Mouse (Mus musculus) forebrain, embryonic 16.5 days (tissue): ENCODE results near the gene Spag17. TPM values are rescaled to one million over a fixed set of nuclear protein-coding genes. Genes with fewer than 3 reads are reported as not detected.

Experiments used
- ATAC-seq: fragments of 200-750 bp; cut with Nextera tagmentation; 2 replicates; pipeline ENCODE4 v1.8.0; 2017; ENCODE audit warnings: mild to moderate bottlenecking, moderate library complexity
- H3K27ac ChIP-seq: fragments of 300-500 bp; sonication (generic); 2 replicates; pipeline ENCODE4 v1.5.1; 2014; ENCODE audit warnings: low read length, control low read depth
- H3K27me3 ChIP-seq: fragments of 300-500 bp; sonication (generic); replicated peaks from 2 replicates; pipeline ENCODE4 v1.6.1; 2014; ENCODE audit warnings: low read length; ENCODE audit not compliant: control insufficient read depth, insufficient read depth
- H3K36me3 ChIP-seq: fragments of 300-500 bp; sonication (generic); 2 replicates; pipeline ENCODE4 v1.6.1; 2014; ENCODE audit not compliant: control insufficient read depth, insufficient read depth
- H3K4me1 ChIP-seq: fragments of 300-500 bp; sonication (generic); replicated peaks from 2 replicates; pipeline ENCODE4 v1.6.1; 2014; ENCODE audit warnings: low read length; ENCODE audit not compliant: control insufficient read depth, insufficient read depth
- H3K4me2 ChIP-seq: fragments of 300-500 bp; sonication (generic); 2 replicates; pipeline ENCODE4 v1.6.1; 2014; ENCODE audit warnings: mild to moderate bottlenecking, low read length, control low read depth
- H3K4me3 ChIP-seq: fragments of 300-500 bp; sonication (generic); replicated peaks from 2 replicates; pipeline ENCODE4 v1.5.1; 2014; ENCODE audit warnings: mild to moderate bottlenecking, low read length, control low read depth
- H3K9ac ChIP-seq: fragments of 300-500 bp; sonication (generic); replicated peaks from 2 replicates; pipeline ENCODE4 v1.6.1; 2014; ENCODE audit warnings: low read depth, low read length, control low read depth
- H3K9me3 ChIP-seq: fragments of 300-500 bp; sonication (generic); 2 replicates; pipeline ENCODE4 v1.6.1; 2016; ENCODE audit warnings: low read length; ENCODE audit not compliant: control insufficient read depth
- WGBS: fragments of 180-500 bp; shearing (Covaris S2); extraction: QIAGEN DNeasy Blood & Tissue Kit; methylation state at CpG from one replicate; pipeline ENCODE4 v1.1.7; 2014; 5-methylcytosine and 5-hydroxymethylcytosine counted together
- polyA plus RNA-seq: library from polyadenylated mRNA; unstranded; fragments of >200 nt; fragmentation: Nextera tagmentation; extraction: Ambion mirVana; gene quantifications from 2 replicates; pipeline ENCODE4 v1.2.1, GENCODE M21; 2015

Spag17 gene
- polyA plus RNA-seq, 1 experiment from 2014 or later, result 0.22 TPM

DNA sequence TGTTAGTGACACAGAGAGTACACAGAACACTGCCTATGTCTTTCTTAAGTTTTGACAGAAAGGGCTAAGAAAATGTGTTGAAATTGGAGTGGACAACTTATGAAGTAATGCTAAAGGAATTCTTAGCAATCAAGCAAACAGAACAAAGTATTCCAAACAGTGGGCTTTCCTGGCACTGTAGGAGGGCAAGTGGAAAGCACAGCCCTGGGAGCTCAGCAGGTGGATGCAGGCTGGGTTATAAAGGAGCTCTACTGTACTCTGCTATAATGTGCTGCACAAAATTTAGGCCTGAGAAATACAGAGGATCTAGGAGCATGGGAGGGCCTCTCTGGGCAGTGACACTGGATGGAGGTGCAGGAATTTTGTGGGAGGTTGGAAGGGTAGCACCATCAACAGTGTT is 71.3 kb downstream of the Spag17 start:
- H3K36me3 ChIP-seq, result no peaks in the 10 kb centered on the region
- no peak for ATAC-seq
- no peak overlapping the region for H3K4me3 ChIP-seq
- no peak overlapping the region for H3K27ac ChIP-seq
- H3K4me2 ChIP-seq, result no peak overlapping the region
- H3K9ac ChIP-seq, result no peak overlapping the region
- no peaks in the 10 kb centered on the region for H3K9me3 ChIP-seq
- H3K27me3 ChIP-seq, result no peaks in the 10 kb centered on the region
- H3K4me1 ChIP-seq, result no peaks in the 10 kb centered on the region

DNA sequence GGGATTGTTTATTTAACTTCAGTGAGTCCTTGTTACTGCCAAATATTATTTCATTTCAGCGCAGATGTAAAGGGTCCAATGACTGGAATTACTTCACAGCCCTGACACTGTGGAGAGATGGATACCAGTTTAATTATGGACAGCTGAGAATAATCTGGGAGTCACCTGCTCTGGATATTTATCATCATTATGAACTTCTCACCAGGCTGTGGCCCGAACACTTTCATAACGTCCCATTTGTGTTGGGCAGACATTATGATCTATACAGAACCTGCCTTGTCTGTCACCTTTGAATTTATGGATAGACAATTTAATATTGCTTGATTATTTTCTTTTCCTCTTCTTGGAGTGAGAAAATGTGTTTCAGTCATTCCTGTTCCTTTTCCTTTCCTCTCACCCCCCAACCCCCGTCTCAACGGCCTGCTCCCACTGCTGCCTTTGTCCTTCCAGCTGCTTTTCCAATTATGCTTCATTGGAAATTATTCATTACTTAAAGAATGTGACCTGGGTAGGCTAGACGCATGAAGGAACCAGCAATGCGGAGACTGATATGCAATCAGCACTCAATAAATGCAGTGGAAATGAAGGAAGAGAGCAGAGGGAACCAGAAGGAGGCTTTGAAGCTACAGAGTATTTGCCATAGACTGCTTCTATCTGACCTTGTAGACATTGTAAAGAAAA is 74.7 kb downstream of the Spag17 start:
- H3K36me3 ChIP-seq, result no peaks in the 10 kb centered on the region
- no peak for ATAC-seq
- H3K27ac ChIP-seq, result no peak overlapping the region
- H3K4me1 ChIP-seq, result no peaks in the 10 kb centered on the region
- 57% methylated on average over 7 of the region's 7 CpGs for WGBS
- no peak overlapping the region for H3K4me2 ChIP-seq
- no peaks in the 10 kb centered on the region for H3K27me3 ChIP-seq
- H3K9me3 ChIP-seq, result no peaks in the 10 kb centered on the region
- no peak overlapping the region for H3K9ac ChIP-seq
- H3K4me3 ChIP-seq, result no peak overlapping the region

- Histone ChIP-seq H3K4me3 (no peak overlapping the region), H3K4me2 (no peak overlapping the region), H3K9me3 (no peaks in the 10 kb centered on the region), H3K9ac (no peak overlapping the region), H3K4me1 (no peaks in the 10 kb centered on the region), H3K27me3 (no peaks in the 10 kb centered on the region), H3K36me3 (no peaks in the 10 kb centered on the region), H3K27ac (no peak overlapping the region)
- WGBS, result 73% methylated on average over 6 of the region's 6 CpGs
- ATAC-seq, result no peak
These were observed 79.1 kb downstream of the Spag17 start for GRCm38 (mm10) chr3:99964345-99964744.

GRCm38 (mm10) chr3:99965863-99966262 is 80.7 kb downstream of the Spag17 start:
- ATAC-seq, result no peak
- no peaks in the 10 kb centered on the region for H3K36me3 ChIP-seq
- no peak overlapping the region for H3K27ac ChIP-seq
- H3K27me3 ChIP-seq, result no peaks in the 10 kb centered on the region
- H3K9me3 ChIP-seq, result no peaks in the 10 kb centered on the region
- H3K4me2 ChIP-seq, result no peak overlapping the region
- no peaks in the 10 kb centered on the region for H3K4me1 ChIP-seq
- no peak overlapping the region for H3K9ac ChIP-seq
- 71% methylated on average over 4 of the region's 4 CpGs for WGBS
- H3K4me3 ChIP-seq, result no peak overlapping the region

- no peaks in the 10 kb centered on the region for H3K4me1 ChIP-seq
- H3K4me2 ChIP-seq, result no peak overlapping the region
- WGBS, result 54% methylated on average over 2 of the region's 2 CpGs
- H3K4me3 ChIP-seq, result no peak overlapping the region
- no peak overlapping the region for H3K9ac ChIP-seq
- H3K9me3 ChIP-seq, result no peaks in the 10 kb centered on the region
- H3K27ac ChIP-seq, result no peak overlapping the region
- H3K27me3 ChIP-seq, result no peaks in the 10 kb centered on the region
- H3K36me3 ChIP-seq, result no peaks in the 10 kb centered on the region
- ATAC-seq, result no peak
These were observed 81.1 kb downstream of the Spag17 start for GRCm38 (mm10) chr3:99966285-99966684.

DNA sequence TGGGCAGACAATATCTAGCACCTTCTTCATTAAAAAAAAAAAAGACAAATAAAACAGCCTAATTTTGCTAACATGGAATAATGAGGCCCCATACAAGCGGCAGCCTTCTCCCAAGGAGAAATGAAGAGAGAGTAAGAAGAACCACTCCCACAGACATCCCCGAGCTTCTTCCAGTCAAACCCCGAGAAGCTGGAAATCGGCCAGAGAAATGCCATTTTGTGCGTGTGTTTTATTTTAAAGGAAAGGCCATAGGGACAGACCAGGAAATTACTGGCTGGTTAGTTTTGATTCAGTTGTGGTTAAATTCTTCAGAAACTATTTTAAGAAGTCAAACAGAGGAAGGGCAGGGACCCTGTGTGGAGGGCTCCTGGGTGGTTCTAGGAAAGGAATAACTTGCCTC is 85.6 kb downstream of the Spag17 start:
- Histone ChIP-seq H3K4me1 (no peaks in the 10 kb centered on the region), H3K9ac (no peak overlapping the region), H3K27me3 (no peaks in the 10 kb centered on the region), H3K36me3 (no peaks in the 10 kb centered on the region), H3K27ac (no peak overlapping the region), H3K4me2 (no peak overlapping the region), H3K4me3 (no peak overlapping the region), H3K9me3 (no peaks in the 10 kb centered on the region)
- ATAC-seq, result no peak
- 52% methylated on average over 5 of the region's 5 CpGs for WGBS

GRCm38 (mm10) chr3:99981046-99981445 is 95.8 kb downstream of the Spag17 start:
- no peaks in the 10 kb centered on the region for H3K4me1 ChIP-seq
- no peak for ATAC-seq
- no peak overlapping the region for H3K27ac ChIP-seq
- H3K36me3 ChIP-seq, result no peaks in the 10 kb centered on the region
- no peak overlapping the region for H3K9ac ChIP-seq
- H3K4me2 ChIP-seq, result no peak overlapping the region
- peaks cover 4% of the 10 kb centered on the region; the same call in 1 of the 2 replicates for H3K9me3 ChIP-seq
- H3K27me3 ChIP-seq, result no peaks in the 10 kb centered on the region
- no peak overlapping the region for H3K4me3 ChIP-seq
- 75% methylated on average over 7 of the region's 7 CpGs for WGBS

DNA sequence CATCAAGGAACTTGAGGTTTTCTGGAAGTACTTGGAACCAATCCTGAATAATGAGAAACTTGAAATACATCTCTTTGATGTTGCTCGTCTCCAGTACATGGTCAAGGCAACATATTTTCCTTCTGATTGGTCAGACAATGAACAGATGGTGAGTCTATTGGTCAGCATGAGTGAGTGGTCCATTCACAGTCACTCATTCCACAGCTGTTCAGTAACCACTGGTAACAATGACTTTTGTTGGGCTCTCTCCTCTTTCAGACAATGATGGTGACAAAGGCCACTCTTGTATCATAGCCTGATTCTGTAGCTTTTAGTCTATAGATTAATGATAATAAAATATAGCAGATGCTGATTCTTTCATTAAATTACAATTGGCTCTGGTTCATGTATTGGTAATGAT is 119.5 kb downstream of the Spag17 start:
- no peak overlapping the region for H3K4me2 ChIP-seq
- no peak overlapping the region for H3K27ac ChIP-seq
- no peaks in the 10 kb centered on the region for H3K4me1 ChIP-seq
- H3K27me3 ChIP-seq, result no peaks in the 10 kb centered on the region
- no peak overlapping the region for H3K9ac ChIP-seq
- ATAC-seq, result no peak
- no peaks in the 10 kb centered on the region for H3K36me3 ChIP-seq
- H3K4me3 ChIP-seq, result no peak overlapping the region
- H3K9me3 ChIP-seq, result no peaks in the 10 kb centered on the region
- WGBS, result 53% methylated on average over 1 of the region's 1 CpGs

DNA sequence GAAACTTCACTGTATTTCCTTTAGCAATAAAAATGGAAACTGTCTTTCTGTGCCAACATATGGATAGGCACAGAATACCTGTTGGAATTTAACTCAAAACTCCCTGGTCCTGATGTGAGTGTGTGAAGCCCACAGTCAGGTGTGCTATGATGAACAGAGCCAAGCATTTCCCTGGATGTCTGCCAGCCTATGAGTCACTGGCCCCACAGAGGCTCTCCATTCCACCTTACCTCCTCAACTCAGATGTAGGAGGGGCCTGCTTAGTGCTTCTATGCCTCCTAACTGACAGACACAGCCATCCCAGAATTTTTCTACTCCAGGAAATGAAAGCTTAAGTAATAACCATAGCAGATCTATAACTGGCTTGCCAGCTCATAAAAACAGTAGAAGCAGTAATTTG is 124.6 kb downstream of the Spag17 start:
- Histone ChIP-seq H3K9me3 (no peaks in the 10 kb centered on the region), H3K4me2 (no peak overlapping the region), H3K4me3 (no peak overlapping the region), H3K27ac (no peak overlapping the region), H3K36me3 (no peaks in the 10 kb centered on the region), H3K27me3 (no peaks in the 10 kb centered on the region), H3K9ac (no peak overlapping the region), H3K4me1 (no peaks in the 10 kb centered on the region)
- no peak for ATAC-seq

DNA sequence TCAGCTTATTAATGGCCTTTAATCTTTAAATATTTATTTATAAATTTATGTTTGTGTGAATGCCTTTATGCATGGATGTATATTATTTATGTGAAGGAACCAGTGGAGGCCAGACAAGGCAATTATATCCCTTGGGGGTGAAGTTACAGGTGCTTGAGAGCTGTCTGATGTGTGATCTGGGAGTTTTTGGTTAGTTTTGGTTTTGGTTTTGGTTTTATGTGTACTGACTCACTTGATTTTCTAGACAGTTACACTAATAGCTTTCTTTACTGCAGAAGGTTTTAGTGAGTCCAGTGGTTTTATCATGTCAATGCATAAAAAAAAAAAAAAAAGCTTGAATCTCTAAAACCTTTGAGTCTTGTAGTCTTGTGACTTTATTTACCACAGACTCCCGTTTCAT is 128.9 kb downstream of the Spag17 start:
- no peak overlapping the region for H3K27ac ChIP-seq
- H3K4me2 ChIP-seq, result no peak overlapping the region
- H3K4me3 ChIP-seq, result no peak overlapping the region
- H3K9ac ChIP-seq, result no peak overlapping the region
- no peaks in the 10 kb centered on the region for H3K4me1 ChIP-seq
- ATAC-seq, result no peak
- H3K36me3 ChIP-seq, result no peaks in the 10 kb centered on the region
- no peaks in the 10 kb centered on the region for H3K9me3 ChIP-seq
- H3K27me3 ChIP-seq, result no peaks in the 10 kb centered on the region
- 88% methylated on average over 1 of the region's 1 CpGs for WGBS
